Mouse (Mus musculus) intestine, embryonic 16.5 days (tissue): ENCODE data around the gene 2700081O15Rik. TPM values are rescaled to one million over a fixed set of nuclear protein-coding genes. Genes with fewer than 3 reads are reported as not detected.

ENCODE experiments used
- ATAC-seq: fragments of 200-750 bp; cut with Nextera tagmentation; 2 replicates; pipeline ENCODE4 v1.8.0; 2017; ENCODE audit warnings: moderate TSS enrichment, moderate library complexity
- H3K27ac ChIP-seq: fragments of 300-500 bp; sonication (generic); 2 replicates; pipeline ENCODE4 v1.5.1; 2014; ENCODE audit warnings: mild to moderate bottlenecking, low read length
- H3K27me3 ChIP-seq: fragments of 300-500 bp; sonication (generic); replicated peaks from 2 replicates; pipeline ENCODE4 v1.6.1; 2014; ENCODE audit warnings: low read length, control low read depth, mixed read lengths; ENCODE audit not compliant: control insufficient read depth, insufficient read depth
- H3K36me3 ChIP-seq: fragments of 300-500 bp; sonication (generic); 2 replicates; pipeline ENCODE4 v1.6.1; 2014; ENCODE audit warnings: low read length, control low read depth; ENCODE audit not compliant: control insufficient read depth, insufficient read depth
- H3K4me1 ChIP-seq: fragments of 300-500 bp; sonication (generic); 2 replicates; pipeline ENCODE4 v1.6.1; 2014; ENCODE audit warnings: low read length, control low read depth, mixed read lengths; ENCODE audit not compliant: control insufficient read depth, insufficient read depth
- H3K4me2 ChIP-seq: fragments of 300-500 bp; sonication (generic); 2 replicates; pipeline ENCODE4 v1.6.1; 2014; ENCODE audit warnings: low read depth, low read length, control low read depth
- H3K4me3 ChIP-seq: fragments of 300-500 bp; sonication (generic); 2 replicates; pipeline ENCODE4 v1.5.1; 2014; ENCODE audit warnings: mild to moderate bottlenecking, low read length
- H3K9ac ChIP-seq: fragments of 300-500 bp; sonication (generic); 2 replicates; pipeline ENCODE4 v1.6.1; 2014; ENCODE audit warnings: low read depth, low read length
- H3K9me3 ChIP-seq: fragments of 300-500 bp; sonication (generic); 2 replicates; pipeline ENCODE4 v1.6.1; 2016; ENCODE audit warnings: low read length, control low read depth; ENCODE audit not compliant: control insufficient read depth
- WGBS: fragments of 180-500 bp; shearing (Covaris S2); extraction: QIAGEN DNeasy Blood & Tissue Kit; methylation state at CpG from one replicate; pipeline ENCODE4 v1.1.7; 2014; 5-methylcytosine and 5-hydroxymethylcytosine counted together
- microRNA-seq: library from miRNA; unstranded; fragments of <30 nt; microRNA quantifications from one replicate; pipeline ENCODE4, GENCODE M21; 2016
- polyA plus RNA-seq: library from polyadenylated mRNA; unstranded; fragments of >200 nt; fragmentation: Nextera tagmentation; extraction: Ambion mirVana; gene quantifications from 2 replicates; pipeline ENCODE4 v1.2.1, GENCODE M21; 2015

The 2700081O15Rik gene
- polyA plus RNA-seq, 1 experiment from 2014 or later = 3.2 TPM

GRCm38 (mm10) chr19:7458901-7459300, 41.5 kb downstream of the 2700081O15Rik start:
- no peak for ATAC-seq
- Histone ChIP-seq H3K27ac (no peak overlapping the region), H3K9me3 (no peaks in the 10 kb centered on the region), H3K4me1 (no peaks in the 10 kb centered on the region), H3K36me3 (no peaks in the 10 kb centered on the region), H3K27me3 (no peaks in the 10 kb centered on the region), H3K4me3 (no peak overlapping the region), H3K9ac (no peak overlapping the region), H3K4me2 (no peak overlapping the region)

GRCm38 (mm10) chr19:7459370-7459769, 41.9 kb downstream of the 2700081O15Rik start:
- ATAC-seq = no peak
- H3K9me3 ChIP-seq = no peaks in the 10 kb centered on the region
- H3K36me3 ChIP-seq = no peaks in the 10 kb centered on the region
- H3K27me3 ChIP-seq = no peaks in the 10 kb centered on the region
- H3K4me3 ChIP-seq = no peak overlapping the region
- H3K27ac ChIP-seq = no peak overlapping the region
- no peaks in the 10 kb centered on the region for H3K4me1 ChIP-seq
- H3K4me2 ChIP-seq = no peak overlapping the region
- 84% methylated on average over 2 of the region's 2 CpGs for WGBS
- no peak overlapping the region for H3K9ac ChIP-seq

GRCm38 (mm10) chr19:7467915-7468314, 50.5 kb downstream of the 2700081O15Rik start:
- Histone ChIP-seq H3K36me3 (no peaks in the 10 kb centered on the region), H3K9me3 (no peaks in the 10 kb centered on the region), H3K4me2 (no peak overlapping the region), H3K4me3 (no peak overlapping the region), H3K27ac (no peak overlapping the region), H3K9ac (no peak overlapping the region), H3K27me3 (no peaks in the 10 kb centered on the region), H3K4me1 (0 out of 2 replicates have a peak, but pooled peaks cover 3% of the 10 kb centered on the region)
- no peak for ATAC-seq

- Histone ChIP-seq H3K36me3 (0 out of 2 replicates have a peak, but pooled peaks cover 2% of the 10 kb centered on the region), H3K4me2 (no peak overlapping the region), H3K4me3 (no peak overlapping the region), H3K9ac (no peak overlapping the region), H3K4me1 (0 out of 2 replicates have a peak, but pooled peaks cover 3% of the 10 kb centered on the region), H3K27me3 (no peaks in the 10 kb centered on the region), H3K27ac (no peak overlapping the region), H3K9me3 (no peaks in the 10 kb centered on the region)
- WGBS = 94% methylated on average over 2 of the region's 2 CpGs
- no peak for ATAC-seq
Measured at GRCm38 (mm10) chr19:7470643-7471042, 53.2 kb downstream of the 2700081O15Rik start.

Small RNA genes within 50 kb of the gene (microRNA-seq; reads per million reads assigned to microRNA genes)
- gene Mir6991 = not detected

Other genes starting within 250 kb of the 2700081O15Rik start
- gene Otub1, start 211.3 kb upstream of the 2700081O15Rik start, polyA plus RNA-seq = 162 and 166 TPM in 2 replicates
- gene Cox8a, start 200.0 kb upstream of the 2700081O15Rik start, polyA plus RNA-seq = 1,467 and 1,508 TPM in 2 replicates
- gene Naa40, start 176.4 kb upstream of the 2700081O15Rik start, polyA plus RNA-seq = 48.4 and 51.9 TPM in 2 replicates
- 6.5 and 9.0 TPM in 2 replicates for gene Rcor2, start 150.3 kb upstream of the 2700081O15Rik start, polyA plus RNA-seq
- 39.1 and 41.4 TPM in 2 replicates for gene Mark2, start 75.8 kb upstream of the 2700081O15Rik start, polyA plus RNA-seq
- 17.4 and 18.2 TPM in 2 replicates for gene Spindoc, start 34.6 kb upstream of the 2700081O15Rik start, polyA plus RNA-seq
- 127 TPM in 2 replicates for gene Rtn3, start 65.7 kb downstream of the 2700081O15Rik start, polyA plus RNA-seq
- 6.1 and 7.7 TPM in 2 replicates for gene Atl3, start 76.4 kb downstream of the 2700081O15Rik start, polyA plus RNA-seq
- 5.5 and 7.2 TPM in 2 replicates for gene Pla2g16, start 139.8 kb downstream of the 2700081O15Rik start, polyA plus RNA-seq
- 1.8 and 2.0 TPM in 2 replicates for gene Lgals12, start 189.6 kb downstream of the 2700081O15Rik start, polyA plus RNA-seq
- not detected in 2 replicates for gene Hrasls5, start 194.9 kb downstream of the 2700081O15Rik start, polyA plus RNA-seq